Mouse (Mus musculus) spleen, postnatal 4 days (tissue): ENCODE results near the gene Cep89.
A peak's percentile ranks its signal among the peaks of the same experiment; 100 is the strongest.

Source experiments
- DNase-seq, 2 experiments: peaks; one replicate each; pipeline ENCODE4 v3.0.0; 2022; ENCODE audit warnings: low spot score in 2 of 2

The Cep89 gene

GRCm38 (mm10) chr7:35382706-35383353 lies 14.0 kb upstream of the Cep89 start:
- no peak for DNase-seq

GRCm38 (mm10) chr7:35386525-35386952 lies 10.3 kb upstream of the Cep89 start:
- DNase-seq: no peak

GRCm38 (mm10) chr7:35388694-35389093 lies 8.1 kb upstream of the Cep89 start:
- DNase-seq: no peak

- DNase-seq: peak in 1 of 2 experiments; percentile 61
Measured at GRCm38 (mm10) chr7:35392935-35393334, 3.9 kb upstream of the Cep89 start.

- DNase-seq: peak in 1 of 2 experiments; percentile 65
Measured at GRCm38 (mm10) chr7:35395734-35396456, 940 bp upstream of the Cep89 start.

- no peak for DNase-seq
Measured at GRCm38 (mm10) chr7:35401169-35401568, 4.3 kb downstream of the Cep89 start.

GRCm38 (mm10) chr7:35415226-35415625 lies 18.4 kb downstream of the Cep89 start:
- peak in 1 of 2 experiments; percentile 39 for DNase-seq

- DNase-seq: peak in 1 of 2 experiments; percentile 30
Measured at GRCm38 (mm10) chr7:35415801-35416653, 19.2 kb downstream of the Cep89 start.

- DNase-seq: no peak
Measured at GRCm38 (mm10) chr7:35416654-35416948, 19.8 kb downstream of the Cep89 start.

- no peak for DNase-seq
Measured at GRCm38 (mm10) chr7:35423071-35423470, 26.2 kb downstream of the Cep89 start.

- DNase-seq: no peak
Measured at GRCm38 (mm10) chr7:35428146-35428545, 31.3 kb downstream of the Cep89 start.

GRCm38 (mm10) chr7:35435266-35435665 lies 38.4 kb downstream of the Cep89 start:
- DNase-seq: no peak

- DNase-seq: no peak
Measured at GRCm38 (mm10) chr7:35447501-35447900, 50.7 kb downstream of the Cep89 start.

GRCm38 (mm10) chr7:35447996-35448846 lies 51.4 kb downstream of the Cep89 start, which contains the start of gene Slc7a9:
TSS of gene Slc7a9 (plus strand) at chr7:35448796.
- no peak for DNase-seq

- DNase-seq: no peak
Measured at GRCm38 (mm10) chr7:35448867-35449266, 52.0 kb downstream of the Cep89 start.

GRCm38 (mm10) chr7:35456091-35456814 lies 59.4 kb downstream of the Cep89 start:
- DNase-seq: no peak

GRCm38 (mm10) chr7:35460971-35461370 lies 64.1 kb downstream of the Cep89 start:
- no peak for DNase-seq

GRCm38 (mm10) chr7:35465027-35465426 lies 68.2 kb downstream of the Cep89 start:
- no peak for DNase-seq

GRCm38 (mm10) chr7:35467856-35468255 lies 71.0 kb downstream of the Cep89 start:
- no peak for DNase-seq

- DNase-seq: no peak
Measured at GRCm38 (mm10) chr7:35470794-35471193, 74.0 kb downstream of the Cep89 start.

- DNase-seq: no peak
Measured at GRCm38 (mm10) chr7:35476457-35476856, 79.6 kb downstream of the Cep89 start.
